Mouse (Mus musculus) T-helper 1 cell (primary cell): Measurements from ENCODE around the gene Trmt61a.
"Not testable (repeated sequence)": the region's sequence is repeated elsewhere in the genome, so short reads cannot be mapped to it uniquely, and the experiment has no call there.

Source experiments
- in situ Hi-C: fragments of 300-600 bp; cut with MboI, MseI; formaldehyde crosslinking; loops from one replicate; pipeline ENCODE4 v1.15.1; 2025; ENCODE audit warnings: high pct_unique_total_duplicates

Trmt61a gene

DNA sequence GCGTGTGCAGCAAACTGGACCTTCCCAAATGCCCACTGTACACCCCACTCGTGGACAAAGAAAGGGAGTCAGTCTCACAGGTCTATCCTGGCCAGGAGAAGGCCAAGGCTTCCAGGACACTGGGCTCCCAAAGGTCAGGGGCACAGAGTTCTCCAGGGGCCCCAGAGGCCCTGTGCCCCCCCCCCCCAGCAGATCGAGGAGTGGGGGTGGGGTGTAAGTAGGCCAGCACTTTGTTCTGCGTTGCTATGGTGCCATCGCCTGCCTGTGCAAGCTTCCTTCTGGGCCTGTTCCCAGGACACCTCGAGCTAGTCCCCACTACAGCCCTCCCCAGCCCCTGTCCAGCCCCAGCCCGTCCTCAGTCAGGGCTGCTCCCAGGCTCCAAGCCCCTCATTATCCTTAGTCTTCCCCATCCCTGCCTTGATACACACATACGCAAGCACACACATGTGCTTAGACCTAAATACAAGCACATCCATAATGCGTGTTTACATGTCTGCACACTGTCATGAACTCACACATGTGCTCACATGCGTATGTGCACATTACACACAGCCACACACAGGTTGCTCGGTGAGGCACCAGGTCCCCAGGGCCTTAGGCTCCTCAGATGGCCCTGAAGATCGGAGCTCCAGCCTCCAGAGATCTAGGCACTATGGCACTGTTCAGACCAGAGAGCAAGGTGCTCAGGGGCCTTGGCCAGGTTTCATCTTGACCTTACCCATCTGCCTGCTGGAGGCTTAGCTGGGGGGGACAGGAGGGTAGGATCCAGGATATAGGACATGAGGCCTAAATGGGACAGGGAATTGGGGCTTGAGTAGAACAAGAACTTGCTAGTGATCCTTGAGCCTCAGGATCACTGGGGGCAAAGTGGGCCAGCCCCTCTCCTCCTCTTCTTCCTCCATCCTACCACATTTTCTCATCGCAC, 17.2 kb downstream of the Trmt61a start:
- in situ Hi-C loops: no loop called here

DNA sequence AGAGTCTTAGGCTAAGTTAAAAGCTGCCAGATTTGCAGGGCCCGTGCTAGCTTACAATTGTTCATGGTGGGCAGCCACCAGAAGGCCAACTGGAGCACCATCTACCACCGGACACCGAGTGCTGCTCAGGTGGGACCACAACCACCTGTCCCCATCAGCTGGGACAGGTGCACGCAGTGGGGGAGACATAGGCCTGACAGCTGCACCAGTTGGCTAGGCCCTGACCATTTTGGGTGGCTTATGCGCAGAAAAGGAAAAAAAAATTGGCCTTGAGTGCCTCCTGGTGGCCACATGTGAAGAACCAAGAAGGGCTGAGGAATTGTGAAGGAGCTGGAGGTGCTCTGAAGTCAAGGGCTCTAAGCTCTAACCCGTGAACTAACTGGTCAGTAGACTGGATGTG, 18.3 kb downstream of the Trmt61a start:
- in situ Hi-C loops: no loop called here

DNA sequence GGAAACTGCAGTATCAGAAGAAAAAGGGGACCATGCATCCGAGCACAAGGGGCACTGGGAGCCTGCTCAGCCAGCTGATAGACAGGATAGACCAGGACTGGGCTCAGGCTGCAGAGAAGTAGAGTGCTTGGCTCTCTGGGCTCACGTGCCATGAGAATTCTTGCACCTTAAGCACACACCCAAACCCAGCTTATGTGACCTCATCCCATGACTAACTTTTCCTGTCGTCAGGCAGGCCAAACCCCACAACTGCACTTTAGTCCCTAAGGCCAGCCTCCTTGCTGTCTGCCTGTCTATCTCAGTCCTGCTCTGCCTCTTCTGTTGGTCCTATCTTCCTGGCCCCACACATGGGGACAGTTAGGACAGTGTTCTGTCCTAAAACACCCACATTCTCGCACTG, 19.8 kb downstream of the Trmt61a start:
- in situ Hi-C loops: no loop called here

DNA sequence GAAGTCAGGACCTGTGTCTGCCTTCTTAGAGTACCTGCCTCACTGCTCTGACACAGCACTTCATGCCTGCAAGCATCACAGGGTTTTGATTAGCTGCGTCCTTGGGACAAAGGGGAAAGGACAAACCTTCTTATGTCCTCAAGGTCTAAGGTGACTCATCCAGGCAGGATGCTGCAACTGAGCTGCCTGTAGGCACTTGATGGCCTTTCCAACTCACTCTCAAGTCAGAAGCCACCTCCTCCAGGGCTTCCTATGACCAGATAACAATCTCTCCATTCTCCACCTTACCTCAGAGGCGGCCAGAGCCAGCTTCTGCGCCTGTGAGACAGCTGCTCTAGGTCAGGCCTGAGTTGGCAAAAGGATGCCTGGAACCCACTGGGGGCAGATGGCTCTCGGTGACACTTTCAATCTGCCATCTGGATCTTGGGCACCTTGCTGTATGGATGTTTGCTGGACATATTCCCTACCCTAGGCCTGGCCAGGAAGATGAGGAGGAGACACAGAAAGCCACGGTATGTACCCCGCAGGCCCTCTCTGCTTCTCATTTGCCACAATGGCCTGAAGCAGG, 20.5 kb downstream of the Trmt61a start:
- in situ Hi-C loops: no loop called here

DNA sequence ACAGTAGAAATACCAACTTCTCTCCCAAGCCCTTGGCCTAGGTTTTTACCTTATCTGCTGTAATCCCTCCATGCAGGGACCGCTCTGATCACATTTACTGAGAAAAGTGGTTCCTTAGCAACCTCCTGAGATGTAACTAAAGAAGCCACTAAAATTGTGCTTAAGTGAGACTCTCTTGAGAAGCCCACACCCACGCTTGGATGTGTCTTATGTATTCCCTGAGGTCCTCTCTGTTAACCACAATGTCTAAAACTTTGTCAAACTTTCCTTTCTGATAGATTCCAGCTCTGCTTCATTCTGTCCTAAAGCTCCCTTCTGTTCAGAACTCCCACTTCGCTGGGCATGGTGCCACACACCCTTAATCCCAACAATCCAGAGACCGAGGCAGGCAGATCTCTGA, 21.6 kb downstream of the Trmt61a start:
- in situ Hi-C loops: no loop called here

DNA sequence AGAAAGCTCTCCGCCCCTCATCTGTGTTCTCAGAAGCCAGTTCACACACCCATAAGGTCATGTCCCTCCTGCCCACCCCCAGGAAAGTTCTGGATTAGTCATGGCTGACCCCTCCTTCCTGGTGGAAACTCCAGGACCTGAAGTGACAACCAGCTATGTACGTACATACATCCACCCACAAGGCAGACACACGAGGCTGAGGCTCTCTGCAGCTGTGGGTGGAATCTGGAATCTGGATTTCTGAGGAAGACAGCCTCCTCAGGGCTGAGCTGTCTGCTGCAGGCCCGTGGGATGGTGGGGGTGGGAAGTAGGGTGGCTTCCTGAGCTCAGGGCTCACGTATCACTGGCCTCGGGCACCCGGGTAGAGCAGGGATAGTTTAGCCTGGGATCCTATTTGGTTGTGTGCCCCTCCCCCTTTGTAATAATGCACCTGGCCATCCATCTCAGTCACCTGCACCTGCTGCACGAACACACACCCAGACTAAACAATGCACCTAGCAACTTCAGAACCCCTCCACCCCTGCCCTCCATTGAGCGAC, 23.1 kb downstream of the Trmt61a start:
- in situ Hi-C loops: loop anchor here (5.0 kb wide), 1 partner anchor 34 kb away; no protein-coding TSS in a partner anchor

DNA sequence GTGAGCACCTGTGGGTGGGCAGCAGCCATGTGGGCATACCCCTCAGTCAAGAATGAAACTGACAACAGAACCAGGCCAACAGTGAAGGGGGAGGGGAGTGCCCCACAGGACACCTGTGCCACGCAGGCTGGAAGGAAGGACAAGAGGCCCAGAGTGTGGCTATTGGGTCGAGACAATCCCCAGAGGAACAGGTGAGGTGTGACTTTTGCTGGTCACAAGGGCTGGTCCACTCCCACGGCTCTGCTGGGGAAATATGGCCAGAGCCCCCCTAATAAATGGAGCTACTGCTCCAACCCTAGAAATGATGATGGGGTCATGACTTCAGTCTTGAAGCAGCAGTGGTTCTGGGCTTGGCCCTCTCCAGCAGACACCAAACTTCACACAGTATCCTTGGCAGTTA, 25.4 kb downstream of the Trmt61a start:
- in situ Hi-C loops: loop anchor here (5.0 kb wide), 1 partner anchor 36 kb away; no protein-coding TSS in a partner anchor

DNA sequence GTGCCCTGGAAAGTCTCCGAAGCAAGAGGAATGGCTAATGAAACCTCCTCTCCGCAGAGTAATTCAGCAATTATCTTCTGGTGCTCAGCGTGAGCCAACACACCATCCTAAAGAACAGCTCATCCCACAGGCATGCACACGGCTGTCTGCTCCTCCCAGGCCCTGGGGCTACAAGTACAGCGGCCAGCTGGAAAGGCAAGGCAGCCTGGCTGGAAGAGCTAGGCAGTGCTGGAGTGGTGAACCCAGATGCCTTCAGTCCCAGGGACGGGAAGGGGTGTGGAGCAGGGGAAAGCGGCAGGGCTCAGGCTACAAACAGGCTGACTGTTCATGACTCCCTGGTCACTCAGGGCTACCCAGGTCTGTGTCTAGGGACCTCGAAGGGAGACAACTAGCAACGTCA, 26.7 kb downstream of the Trmt61a start:
- in situ Hi-C loops: loop anchor here (5.0 kb wide), 1 partner anchor 37 kb away; no protein-coding TSS in a partner anchor

DNA sequence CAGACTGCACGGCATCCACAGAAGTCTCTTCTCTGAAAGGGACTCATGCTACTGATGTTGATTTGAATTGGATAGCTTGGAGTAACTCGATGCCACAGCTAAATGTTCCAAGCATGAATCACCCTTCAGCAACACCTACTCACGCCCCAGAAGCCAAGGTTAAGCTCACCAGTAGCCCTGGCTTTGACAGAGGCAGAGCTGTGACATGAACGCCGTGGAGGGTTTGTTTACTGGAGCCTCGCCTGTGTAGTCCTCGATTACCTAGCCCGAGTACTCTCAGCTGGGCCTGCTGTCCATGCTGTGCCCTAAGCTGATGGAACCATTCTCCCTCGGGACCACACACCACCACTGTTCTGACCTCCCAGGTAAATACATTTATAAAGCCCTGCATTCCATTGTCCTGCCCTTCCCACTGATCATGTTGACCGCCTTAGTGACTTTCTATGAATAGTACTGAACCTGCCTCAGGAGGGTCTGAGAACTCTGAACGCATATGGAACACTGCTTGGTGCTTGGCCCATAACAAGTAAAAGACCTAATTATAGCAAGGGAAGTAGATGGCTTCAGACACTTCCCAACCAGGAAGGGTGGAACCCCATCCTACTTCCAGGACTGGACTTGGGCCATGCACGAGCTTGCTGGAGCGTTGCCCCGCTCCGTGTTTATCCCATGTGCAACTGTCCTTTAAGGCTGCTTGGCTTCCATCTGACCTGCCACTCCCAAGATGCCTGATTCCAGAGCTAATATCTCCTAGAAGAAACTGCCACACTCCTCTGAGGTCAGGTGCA, 27.5 kb downstream of the Trmt61a start:
- in situ Hi-C loops: no loop called here

DNA sequence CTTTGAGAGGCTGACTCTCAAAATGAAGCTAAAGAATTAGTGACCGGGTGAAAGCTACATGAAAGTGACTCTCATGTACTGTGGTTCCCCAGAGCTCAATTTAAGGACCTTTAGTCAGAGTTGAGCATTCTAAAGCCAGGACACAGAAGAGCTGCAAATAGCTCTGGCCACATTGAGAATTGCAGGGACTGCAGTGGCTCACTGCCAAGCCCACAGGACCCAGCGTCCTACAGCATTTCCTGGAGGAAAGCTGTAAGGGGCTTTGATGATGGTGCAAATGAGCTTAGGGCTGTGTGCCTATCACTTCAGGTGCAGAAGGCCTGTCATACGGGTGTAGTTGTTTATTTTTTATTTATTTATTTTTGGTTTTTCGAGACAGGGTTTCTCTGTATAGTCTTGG, 30.3 kb downstream of the Trmt61a start:
- in situ Hi-C loops: no loop called here

DNA sequence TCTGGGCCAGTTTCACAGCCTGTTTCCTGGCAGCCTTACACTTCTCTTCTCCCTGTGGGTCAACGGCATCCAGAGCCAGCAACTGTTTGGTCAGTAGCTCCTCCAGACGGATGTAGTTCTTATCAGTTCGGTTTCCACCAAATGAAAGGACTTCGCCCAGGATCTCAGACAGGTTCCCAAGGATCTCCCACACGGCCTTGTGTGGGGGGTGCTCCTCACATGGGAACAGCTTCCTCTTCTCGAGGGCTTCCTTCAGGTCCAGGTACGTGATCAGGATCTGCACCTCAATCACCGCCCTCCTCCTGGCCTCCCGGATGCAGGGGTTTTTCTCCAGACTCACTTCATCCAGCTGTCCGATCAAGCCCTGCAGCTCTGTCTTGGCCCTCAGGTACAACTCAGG, 32.2 kb downstream of the Trmt61a start:
- in situ Hi-C loops: no loop called here

DNA sequence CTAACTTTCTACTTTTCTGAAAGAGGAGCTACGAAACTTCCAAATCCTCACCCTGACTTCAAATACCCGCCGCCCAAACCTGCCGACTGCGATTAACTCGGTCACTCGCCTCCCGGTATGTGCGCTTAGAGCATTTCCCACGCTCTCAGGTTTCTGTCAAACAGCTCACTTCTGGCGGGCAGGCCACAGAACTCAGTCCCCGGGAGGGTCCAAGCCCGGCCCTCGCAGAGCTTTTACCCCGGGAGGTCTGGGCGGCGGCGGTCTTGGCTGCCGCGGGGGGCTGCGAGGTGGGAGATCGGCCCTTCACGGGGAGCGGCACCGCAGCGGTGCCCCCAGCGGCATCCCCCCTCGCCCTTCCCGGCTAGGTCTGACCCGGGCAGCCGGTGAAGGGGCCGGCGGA, 34.6 kb downstream of the Trmt61a start:
- in situ Hi-C loops: no loop called here

DNA sequence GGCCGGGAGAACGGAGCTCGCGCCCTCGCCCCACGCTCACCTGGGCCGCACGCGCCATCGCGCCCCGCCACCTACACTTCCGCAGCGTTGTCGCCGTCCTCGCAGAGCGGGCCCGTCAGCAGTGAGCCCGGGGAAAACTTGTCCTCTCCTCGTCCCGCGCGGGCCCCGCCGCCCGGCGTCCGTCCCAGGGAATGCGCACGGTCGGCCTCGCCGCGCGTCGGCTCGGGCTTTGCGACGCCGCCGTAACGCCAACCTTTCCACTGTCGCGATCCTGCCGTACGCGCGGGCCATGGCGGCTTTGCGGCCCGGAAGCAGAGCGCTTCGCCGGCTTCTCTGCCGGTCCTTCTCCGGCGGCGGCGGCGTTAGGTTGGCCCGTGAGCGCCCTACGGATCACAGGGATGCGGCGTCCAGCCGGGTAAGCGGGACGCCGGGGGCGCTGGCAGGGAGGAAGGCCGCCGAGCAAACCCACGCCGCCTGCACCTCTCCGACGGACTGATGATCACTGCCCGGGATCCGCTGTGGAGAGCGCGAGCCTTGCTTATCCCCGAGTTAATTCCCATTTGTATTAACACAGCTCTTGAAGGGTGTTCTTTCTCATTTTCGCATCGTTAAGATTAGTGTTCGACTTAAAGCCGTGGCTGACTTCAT, 35.2 kb downstream of the Trmt61a start, which contains the start of the genes Bag5 and Apopt1:
Gene Bag5 (minus strand): TSS at position 254 of the 648 bp plus-strand sequence.
Gene Apopt1 (plus strand): TSS at position 258 of the 648 bp plus-strand sequence.
- in situ Hi-C loops: no loop called here

DNA sequence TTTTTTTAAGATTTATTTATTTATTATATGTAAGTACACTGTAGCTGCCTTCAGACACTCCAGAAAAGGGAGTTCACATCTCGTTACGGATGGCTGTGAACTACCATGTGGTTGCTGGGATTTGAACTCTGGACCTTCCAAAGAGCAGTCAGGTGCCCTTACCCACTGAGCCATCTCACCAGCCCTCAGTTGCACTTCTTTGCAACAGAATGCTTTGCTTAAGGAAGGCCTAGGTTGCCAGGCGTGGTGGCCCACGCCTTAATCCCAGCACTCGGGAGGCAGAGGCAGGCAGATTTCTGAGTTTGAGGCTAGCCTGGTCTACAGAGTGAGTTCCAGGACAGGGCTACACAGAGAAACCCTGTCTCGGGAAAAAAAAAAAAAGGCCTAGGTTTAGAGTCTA, 36.0 kb downstream of the Trmt61a start:
- in situ Hi-C loops: not testable (repeated sequence)

DNA sequence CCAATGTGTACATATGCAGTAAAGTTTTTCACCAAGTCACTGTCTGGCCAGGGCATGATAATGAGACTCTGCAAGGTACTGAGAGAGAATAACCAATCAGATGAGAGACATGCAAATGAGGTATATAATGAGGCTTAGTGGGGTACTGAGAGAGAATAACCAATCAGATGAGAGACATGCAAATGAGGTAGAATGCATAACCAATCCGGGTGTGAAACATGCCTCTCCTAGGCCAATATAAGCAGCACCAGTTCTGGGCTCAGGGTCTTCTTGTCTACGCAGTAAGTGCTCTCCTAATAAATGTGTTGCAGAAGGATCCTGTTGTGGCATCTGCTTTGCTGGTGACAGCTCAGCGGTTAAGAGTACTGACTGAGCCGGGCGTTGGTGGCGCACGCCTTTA, 38.6 kb downstream of the Trmt61a start:
- in situ Hi-C loops: no loop called here

DNA sequence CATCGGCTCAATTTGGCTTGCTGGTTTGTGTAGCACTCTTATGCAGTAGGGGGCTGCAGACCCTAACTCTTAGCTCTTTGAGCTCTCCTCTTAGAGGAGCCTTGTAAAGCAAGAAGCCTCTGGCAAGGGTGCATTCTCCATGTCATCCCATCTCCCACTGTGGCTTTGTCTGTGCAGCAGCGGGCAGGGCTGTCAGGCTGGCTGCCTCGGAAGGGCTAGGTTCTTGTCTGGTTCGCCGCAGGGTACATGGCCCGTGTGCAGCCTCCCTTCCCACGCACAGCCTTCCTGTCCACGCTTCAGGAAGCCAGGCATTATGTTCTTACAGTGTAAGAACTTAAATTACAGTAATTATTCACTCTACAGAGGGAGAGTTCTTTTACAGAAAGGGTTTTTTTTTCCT, 40.8 kb downstream of the Trmt61a start:
- in situ Hi-C loops: no loop called here

DNA sequence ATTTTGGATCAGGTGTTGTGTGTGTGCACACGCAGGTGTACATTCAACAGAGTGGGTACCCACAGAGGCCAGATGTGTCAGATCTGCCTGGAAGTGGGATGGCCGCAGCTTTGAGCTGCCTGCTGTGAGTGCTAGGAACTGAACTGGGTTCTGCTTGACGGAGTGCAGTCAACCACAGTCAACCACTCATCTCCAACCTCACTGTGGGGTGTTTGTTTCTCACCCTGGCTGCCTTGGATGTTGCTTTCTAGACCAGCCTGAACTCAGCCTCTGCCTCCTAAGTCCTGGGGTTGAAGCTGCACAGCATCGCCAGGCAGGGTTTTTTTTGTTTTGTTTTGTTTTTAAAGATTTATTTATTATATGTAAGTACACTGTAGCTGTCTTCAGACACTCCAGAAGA, 42.3 kb downstream of the Trmt61a start:
- in situ Hi-C loops: no loop called here

DNA sequence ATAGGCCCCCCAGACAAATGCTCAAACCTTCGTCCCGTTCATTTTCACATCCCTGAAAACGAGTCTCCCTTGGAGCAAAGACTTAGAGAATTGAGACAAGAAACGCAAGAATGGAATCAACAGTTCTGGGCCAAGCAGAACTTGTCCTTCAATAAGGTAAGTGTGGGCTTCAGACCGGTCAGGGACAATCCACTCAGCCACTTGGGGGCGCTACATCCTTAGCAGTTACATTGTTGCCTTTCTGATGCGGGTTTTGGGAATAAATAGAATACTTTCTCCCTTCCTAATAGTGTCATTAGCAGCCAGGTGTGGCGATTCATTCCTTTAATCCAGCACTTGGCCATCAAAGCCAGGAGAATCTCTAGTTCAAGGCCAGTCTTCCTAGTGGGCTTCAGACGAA, 44.7 kb downstream of the Trmt61a start:
- in situ Hi-C loops: no loop called here

DNA sequence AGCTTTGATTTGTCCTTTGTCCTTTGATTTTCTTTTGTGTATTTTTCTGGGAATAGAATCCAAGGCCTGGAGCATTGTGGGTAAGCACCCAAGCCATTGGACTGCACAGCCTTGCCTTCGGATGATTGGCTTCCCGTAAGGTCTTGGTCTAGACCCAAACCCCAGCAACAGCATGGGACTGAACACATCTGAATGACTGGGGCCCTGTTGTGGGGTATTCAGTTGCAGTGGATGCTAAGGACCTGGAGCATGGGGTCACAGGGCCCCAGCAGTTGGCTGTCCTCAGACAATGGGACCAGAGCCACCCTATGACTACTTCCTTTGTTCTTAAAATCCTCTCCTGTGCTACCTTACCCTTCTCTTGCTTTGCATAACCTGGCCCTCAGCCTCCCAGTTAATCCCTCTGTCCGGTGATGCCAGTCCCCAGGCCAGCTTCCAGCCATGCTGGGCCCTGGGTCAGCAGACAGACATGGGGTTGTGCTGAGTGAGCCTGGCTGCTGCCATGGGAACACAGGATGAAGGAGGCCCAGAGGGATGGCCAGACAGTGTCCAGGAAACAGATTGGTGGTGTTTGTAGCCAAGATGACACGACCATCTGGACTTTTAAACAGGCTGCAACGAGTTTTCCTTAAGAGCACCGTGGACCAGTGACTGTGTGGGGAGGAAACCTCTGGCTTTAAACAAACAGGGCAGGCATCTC, 46.9 kb downstream of the Trmt61a start:
- in situ Hi-C loops: no loop called here

DNA sequence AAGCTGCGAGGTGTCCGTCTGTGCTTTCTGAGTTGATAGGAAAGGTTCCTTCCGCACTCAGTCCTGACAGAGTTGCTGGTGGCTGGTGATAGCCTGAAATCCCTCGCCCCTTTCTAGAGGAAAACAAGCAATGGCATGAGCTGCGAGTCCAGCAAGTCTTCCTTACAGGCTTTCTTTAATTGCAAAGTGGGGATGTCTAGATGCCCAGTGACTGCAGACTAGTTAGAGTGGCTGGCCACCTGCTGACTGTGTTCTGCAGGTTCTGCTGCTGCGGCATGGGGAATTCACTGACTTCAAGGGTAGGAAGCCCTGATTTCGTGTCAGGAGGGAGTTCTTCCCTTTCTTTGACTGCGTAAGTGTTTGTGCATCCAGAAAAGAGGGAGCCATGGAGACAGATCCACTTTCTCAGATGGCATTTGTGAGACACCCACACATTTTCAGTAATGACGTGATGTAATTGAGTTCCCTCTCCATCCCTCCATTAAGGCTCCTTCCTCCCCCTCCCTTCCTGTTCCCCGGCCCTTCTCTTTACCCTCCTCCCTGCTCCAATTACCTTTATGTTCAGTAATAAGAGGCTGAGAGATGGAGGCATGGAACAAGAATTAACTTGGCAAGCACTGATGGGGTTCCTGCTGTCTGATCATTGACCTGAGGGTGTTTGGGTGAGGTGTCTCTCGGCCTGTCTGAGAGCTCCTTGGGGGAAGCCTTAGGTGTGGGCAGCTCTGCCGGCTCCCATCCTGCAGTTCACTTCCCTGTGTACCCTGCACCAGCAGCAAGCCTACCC, 47.6 kb downstream of the Trmt61a start:
- in situ Hi-C loops: no loop called here
